Mouse (Mus musculus) forebrain, embryonic 16.5 days (tissue): ENCODE data around the gene Grb14. TPM values are rescaled to one million over a fixed set of nuclear protein-coding genes. Genes with fewer than 3 reads are reported as not detected.

Experiments used
- ATAC-seq: fragments of 200-750 bp; cut with Nextera tagmentation; 2 replicates; pipeline ENCODE4 v1.8.0; 2017; ENCODE audit warnings: mild to moderate bottlenecking, moderate library complexity
- H3K27ac ChIP-seq: fragments of 300-500 bp; sonication (generic); 2 replicates; pipeline ENCODE4 v1.5.1; 2014; ENCODE audit warnings: low read length, control low read depth
- H3K27me3 ChIP-seq: fragments of 300-500 bp; sonication (generic); replicated peaks from 2 replicates; pipeline ENCODE4 v1.6.1; 2014; ENCODE audit warnings: low read length; ENCODE audit not compliant: control insufficient read depth, insufficient read depth
- H3K36me3 ChIP-seq: fragments of 300-500 bp; sonication (generic); 2 replicates; pipeline ENCODE4 v1.6.1; 2014; ENCODE audit not compliant: control insufficient read depth, insufficient read depth
- H3K4me1 ChIP-seq: fragments of 300-500 bp; sonication (generic); replicated peaks from 2 replicates; pipeline ENCODE4 v1.6.1; 2014; ENCODE audit warnings: low read length; ENCODE audit not compliant: control insufficient read depth, insufficient read depth
- H3K4me2 ChIP-seq: fragments of 300-500 bp; sonication (generic); 2 replicates; pipeline ENCODE4 v1.6.1; 2014; ENCODE audit warnings: mild to moderate bottlenecking, low read length, control low read depth
- H3K4me3 ChIP-seq: fragments of 300-500 bp; sonication (generic); replicated peaks from 2 replicates; pipeline ENCODE4 v1.5.1; 2014; ENCODE audit warnings: mild to moderate bottlenecking, low read length, control low read depth
- H3K9ac ChIP-seq: fragments of 300-500 bp; sonication (generic); replicated peaks from 2 replicates; pipeline ENCODE4 v1.6.1; 2014; ENCODE audit warnings: low read depth, low read length, control low read depth
- H3K9me3 ChIP-seq: fragments of 300-500 bp; sonication (generic); 2 replicates; pipeline ENCODE4 v1.6.1; 2016; ENCODE audit warnings: low read length; ENCODE audit not compliant: control insufficient read depth
- WGBS: fragments of 180-500 bp; shearing (Covaris S2); extraction: QIAGEN DNeasy Blood & Tissue Kit; methylation state at CpG from one replicate; pipeline ENCODE4 v1.1.7; 2014; 5-methylcytosine and 5-hydroxymethylcytosine counted together
- polyA plus RNA-seq: library from polyadenylated mRNA; unstranded; fragments of >200 nt; fragmentation: Nextera tagmentation; extraction: Ambion mirVana; gene quantifications from 2 replicates; pipeline ENCODE4 v1.2.1, GENCODE M21; 2015

Gene Grb14
- polyA plus RNA-seq, 1 experiment from 2014 or later = 30.7 TPM

GRCm38 (mm10) chr2:64995048-64995447 lies 29.7 kb downstream of the Grb14 start:
- H3K27me3 ChIP-seq = no peaks in the 10 kb centered on the region
- no peak overlapping the region for H3K9ac ChIP-seq
- no peaks in the 10 kb centered on the region for H3K4me1 ChIP-seq
- H3K36me3 ChIP-seq = no peaks in the 10 kb centered on the region
- no peaks in the 10 kb centered on the region for H3K9me3 ChIP-seq
- no peak overlapping the region for H3K4me3 ChIP-seq
- H3K27ac ChIP-seq = no peak overlapping the region
- WGBS = 93% methylated on average over 2 of the region's 2 CpGs
- no peak overlapping the region for H3K4me2 ChIP-seq
- ATAC-seq = no peak

GRCm38 (mm10) chr2:64989426-64990187 lies 35.2 kb downstream of the Grb14 start:
- Histone ChIP-seq H3K27ac (no peak overlapping the region), H3K4me2 (no peak overlapping the region), H3K9me3 (no peaks in the 10 kb centered on the region), H3K4me1 (no peaks in the 10 kb centered on the region), H3K4me3 (no peak overlapping the region), H3K36me3 (no peaks in the 10 kb centered on the region), H3K9ac (no peak overlapping the region), H3K27me3 (no peaks in the 10 kb centered on the region)
- no peak for ATAC-seq
- WGBS = 97% methylated on average over 2 of the region's 2 CpGs

GRCm38 (mm10) chr2:64987782-64988181 lies 37.0 kb downstream of the Grb14 start:
- Histone ChIP-seq H3K9ac (no peak overlapping the region), H3K4me2 (no peak overlapping the region), H3K27ac (no peak overlapping the region), H3K9me3 (peaks cover 3% of the 10 kb centered on the region; the same call in 1 of the 2 replicates), H3K36me3 (no peaks in the 10 kb centered on the region), H3K4me3 (no peak overlapping the region), H3K27me3 (no peaks in the 10 kb centered on the region), H3K4me1 (no peaks in the 10 kb centered on the region)
- WGBS = 75% methylated on average over 3 of the region's 3 CpGs
- no peak for ATAC-seq

GRCm38 (mm10) chr2:64975546-64975945 lies 49.2 kb downstream of the Grb14 start:
- WGBS = 38% methylated on average over 5 of the region's 5 CpGs
- ATAC-seq = no peak

GRCm38 (mm10) chr2:64974549-64974948 lies 50.2 kb downstream of the Grb14 start:
- 93% methylated on average over 2 of the region's 2 CpGs for WGBS

More at GRCm38 (mm10) chr2:64975546-64975945, 49.2 kb downstream of the Grb14 start:
- Histone ChIP-seq H3K9ac (no peak overlapping the region), H3K4me2 (no peak overlapping the region), H3K27me3 (no peaks in the 10 kb centered on the region), H3K4me1 (no peaks in the 10 kb centered on the region), H3K4me3 (no peak overlapping the region), H3K9me3 (no peaks in the 10 kb centered on the region), H3K27ac (no peak overlapping the region), H3K36me3 (no peaks in the 10 kb centered on the region)

GRCm38 (mm10) chr2:64973819-64974441 lies 50.9 kb downstream of the Grb14 start:
- Histone ChIP-seq H3K4me2 (no peak overlapping the region), H3K9me3 (no peaks in the 10 kb centered on the region), H3K9ac (no peak overlapping the region), H3K4me1 (no peaks in the 10 kb centered on the region), H3K36me3 (no peaks in the 10 kb centered on the region), H3K4me3 (no peak overlapping the region), H3K27me3 (no peaks in the 10 kb centered on the region), H3K27ac (no peak overlapping the region)
- 85% methylated on average over 10 of the region's 10 CpGs for WGBS
- ATAC-seq = no peak

More at GRCm38 (mm10) chr2:64974549-64974948, 50.2 kb downstream of the Grb14 start:
- Histone ChIP-seq H3K9me3 (no peaks in the 10 kb centered on the region), H3K27me3 (no peaks in the 10 kb centered on the region), H3K36me3 (no peaks in the 10 kb centered on the region), H3K4me2 (no peak overlapping the region), H3K4me3 (no peak overlapping the region), H3K4me1 (no peaks in the 10 kb centered on the region), H3K27ac (no peak overlapping the region), H3K9ac (no peak overlapping the region)
- no peak for ATAC-seq

- H3K36me3 ChIP-seq = no peaks in the 10 kb centered on the region
- no peak overlapping the region for H3K4me2 ChIP-seq
- H3K9me3 ChIP-seq = no peaks in the 10 kb centered on the region
- 55% methylated on average over 1 of the region's 1 CpGs for WGBS
- H3K9ac ChIP-seq = no peak overlapping the region
- H3K27ac ChIP-seq = no peak overlapping the region
- no peak overlapping the region for H3K4me3 ChIP-seq
- no peaks in the 10 kb centered on the region for H3K4me1 ChIP-seq
- ATAC-seq = no peak
- H3K27me3 ChIP-seq = no peaks in the 10 kb centered on the region
These were observed 51.7 kb downstream of the Grb14 start for GRCm38 (mm10) chr2:64973125-64973524.

GRCm38 (mm10) chr2:64971828-64972227 lies 53.0 kb downstream of the Grb14 start:
- Histone ChIP-seq H3K9ac (no peak overlapping the region), H3K27me3 (no peaks in the 10 kb centered on the region), H3K36me3 (no peaks in the 10 kb centered on the region), H3K9me3 (no peaks in the 10 kb centered on the region), H3K4me3 (no peak overlapping the region), H3K27ac (no peak overlapping the region), H3K4me1 (no peaks in the 10 kb centered on the region; the same call in 1 of the 2 replicates), H3K4me2 (no peak overlapping the region)
- ATAC-seq = no peak
- 58% methylated on average over 5 of the region's 5 CpGs for WGBS

- Histone ChIP-seq H3K4me3 (no peak overlapping the region), H3K27me3 (no peaks in the 10 kb centered on the region), H3K4me1 (no peaks in the 10 kb centered on the region; the same call in 1 of the 2 replicates), H3K36me3 (no peaks in the 10 kb centered on the region), H3K9ac (no peak overlapping the region), H3K4me2 (no peak overlapping the region), H3K27ac (no peak overlapping the region), H3K9me3 (no peaks in the 10 kb centered on the region)
- WGBS = 71% methylated on average over 8 of the region's 8 CpGs
- no peak for ATAC-seq
These were observed 53.8 kb downstream of the Grb14 start for GRCm38 (mm10) chr2:64970992-64971391.
